Mouse (Mus musculus): ENCODE data around the gene Kcna1. TPM values are rescaled to one million over a fixed set of nuclear protein-coding genes. Genes with fewer than 3 reads are reported as not detected.

The Kcna1 gene
- polyA plus RNA-seq (2014; fragmentation: Nextera tagmentation; extraction: Ambion mirVana): 2.5 and 2.8 TPM in 2 replicates

DNA sequence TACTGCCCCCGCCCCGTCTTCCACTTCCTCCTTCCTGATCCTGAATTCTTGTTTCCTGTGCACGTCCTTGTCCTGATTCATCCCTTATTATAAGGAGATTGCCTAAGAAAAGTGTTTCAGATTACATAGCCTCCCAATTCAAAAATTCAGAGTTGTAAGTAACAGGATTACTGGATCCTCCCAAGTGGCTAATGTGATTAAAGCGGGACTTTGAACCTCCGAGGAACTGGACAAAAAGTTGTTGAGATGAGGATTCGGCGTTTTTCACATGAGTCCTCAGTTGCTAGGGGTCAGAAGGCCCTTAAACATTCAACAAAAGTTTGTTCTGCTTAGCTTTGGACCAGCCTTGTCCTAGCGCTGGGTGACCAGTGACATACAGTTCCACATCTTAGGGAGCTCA, at the start of gene Kcna1:
Kcna1 (minus strand) TSS at position 4 of the 400 bp plus-strand sequence.
- peak within 1 kb of the TSS; percentile 57 for H3K4me3 ChIP-seq (ENCODE audit: low read depth, low read length)
- H3K4me2 ChIP-seq (ENCODE audit: low read length): peak within 1 kb of the TSS; percentile 99
- peak within 1 kb of the TSS; percentile 17; the same call in 1 of the 2 replicates for H3K27ac ChIP-seq (ENCODE audit: low read depth, low read length)
- DNase-seq (ENCODE audit: low spot score): no peak
- ATAC-seq: no peak
- peaks cover 4% of the 10 kb centered on the region; the same call in 1 of the 2 replicates for H3K4me1 ChIP-seq (ENCODE audit: control insufficient read depth, insufficient read depth, low read length)
- no peaks in the 10 kb centered on the region for H3K9me3 ChIP-seq (replicated peaks; ENCODE audit: control insufficient read depth, low read length)
- WGBS: 8% methylated on average over 8 of the region's 8 CpGs
- H3K36me3 ChIP-seq (ENCODE audit: control insufficient read depth, insufficient read depth, low read length): no peaks in the 10 kb centered on the region
- peaks cover 31% of the 10 kb centered on the region for H3K27me3 ChIP-seq (replicated peaks; ENCODE audit: control insufficient read depth, insufficient read depth, low read length)
- peak within 1 kb of the TSS; percentile 61 for H3K9ac ChIP-seq (ENCODE audit: low read length)

- WGBS: 72% methylated on average over 4 of the region's 4 CpGs
- Histone ChIP-seq H3K27ac (ENCODE audit: low read depth, low read length) (no peak overlapping the region), H3K36me3 (ENCODE audit: control insufficient read depth, insufficient read depth, low read length) (no peaks in the 10 kb centered on the region), H3K4me3 (ENCODE audit: low read depth, low read length) (no peak overlapping the region), H3K27me3 (replicated peaks; ENCODE audit: control insufficient read depth, insufficient read depth, low read length) (no peaks in the 10 kb centered on the region), H3K4me2 (ENCODE audit: low read length) (no peak overlapping the region), H3K4me1 (ENCODE audit: control insufficient read depth, insufficient read depth, low read length) (no peaks in the 10 kb centered on the region), H3K9ac (ENCODE audit: low read length) (no peak overlapping the region), H3K9me3 (replicated peaks; ENCODE audit: control insufficient read depth, low read length) (no peaks in the 10 kb centered on the region)
- DNase-seq (ENCODE audit: low spot score): no peak
- no peak for ATAC-seq
Observed at GRCm38 (mm10) chr6:126687120-126687519, 40.9 kb upstream of the Kcna1 start.

GRCm38 (mm10) chr6:126685135-126685534, 39.0 kb upstream of the Kcna1 start:
- Histone ChIP-seq H3K4me1 (ENCODE audit: control insufficient read depth, insufficient read depth, low read length) (no peaks in the 10 kb centered on the region), H3K4me3 (ENCODE audit: low read depth, low read length) (no peak overlapping the region), H3K27ac (ENCODE audit: low read depth, low read length) (no peak overlapping the region), H3K36me3 (ENCODE audit: control insufficient read depth, insufficient read depth, low read length) (no peaks in the 10 kb centered on the region), H3K27me3 (replicated peaks; ENCODE audit: control insufficient read depth, insufficient read depth, low read length) (no peaks in the 10 kb centered on the region), H3K4me2 (ENCODE audit: low read length) (no peak overlapping the region), H3K9me3 (replicated peaks; ENCODE audit: control insufficient read depth, low read length) (no peaks in the 10 kb centered on the region), H3K9ac (ENCODE audit: low read length) (no peak overlapping the region)
- WGBS: 83% methylated on average over 3 of the region's 3 CpGs
- no peak for DNase-seq (ENCODE audit: low spot score)
- no peak for ATAC-seq

GRCm38 (mm10) chr6:126678961-126679360, 32.8 kb upstream of the Kcna1 start:
- no peaks in the 10 kb centered on the region for H3K36me3 ChIP-seq (ENCODE audit: control insufficient read depth, insufficient read depth, low read length)
- H3K4me3 ChIP-seq (ENCODE audit: low read depth, low read length): no peak overlapping the region
- H3K4me2 ChIP-seq (ENCODE audit: low read length): no peak overlapping the region
- H3K27ac ChIP-seq (ENCODE audit: low read depth, low read length): no peak overlapping the region
- H3K27me3 ChIP-seq (replicated peaks; ENCODE audit: control insufficient read depth, insufficient read depth, low read length): no peaks in the 10 kb centered on the region
- ATAC-seq (no peak), DNase-seq (ENCODE audit: low spot score) (no peak)
- WGBS: 67% methylated on average over 7 of the region's 7 CpGs
- H3K4me1 ChIP-seq (ENCODE audit: control insufficient read depth, insufficient read depth, low read length): no peaks in the 10 kb centered on the region
- no peak overlapping the region for H3K9ac ChIP-seq (ENCODE audit: low read length)
- no peaks in the 10 kb centered on the region for H3K9me3 ChIP-seq (replicated peaks; ENCODE audit: control insufficient read depth, low read length)

DNA sequence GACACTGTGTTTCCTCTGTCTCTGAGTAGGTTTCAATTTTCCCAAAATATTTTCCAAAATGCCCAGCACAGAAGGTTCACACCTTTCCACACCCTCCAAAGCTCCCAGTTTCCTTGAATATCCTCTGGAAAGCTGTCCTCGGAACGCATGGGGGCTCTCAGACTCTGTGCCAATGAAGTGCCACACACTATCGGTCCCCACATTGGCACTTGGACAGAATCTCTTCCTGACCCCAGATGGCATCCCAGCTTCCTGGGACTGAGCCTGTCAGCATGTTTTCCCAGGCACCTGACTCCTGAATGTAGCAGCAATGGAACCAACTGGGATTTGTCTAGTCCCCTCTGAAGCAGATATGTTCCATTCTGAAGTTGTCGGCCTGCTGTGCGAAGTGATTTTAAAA, 20.8 kb upstream of the Kcna1 start:
- Histone ChIP-seq H3K9ac (ENCODE audit: low read length) (no peak overlapping the region), H3K4me2 (ENCODE audit: low read length) (no peak overlapping the region), H3K27me3 (replicated peaks; ENCODE audit: control insufficient read depth, insufficient read depth, low read length) (no peaks in the 10 kb centered on the region), H3K4me3 (ENCODE audit: low read depth, low read length) (no peak overlapping the region), H3K9me3 (replicated peaks; ENCODE audit: control insufficient read depth, low read length) (no peaks in the 10 kb centered on the region), H3K36me3 (ENCODE audit: control insufficient read depth, insufficient read depth, low read length) (no peaks in the 10 kb centered on the region), H3K27ac (ENCODE audit: low read depth, low read length) (no peak overlapping the region), H3K4me1 (ENCODE audit: control insufficient read depth, insufficient read depth, low read length) (no peaks in the 10 kb centered on the region)
- WGBS: 83% methylated on average over 5 of the region's 5 CpGs
- ATAC-seq: no peak
- peak; percentile 6 for DNase-seq (ENCODE audit: low spot score)

DNA sequence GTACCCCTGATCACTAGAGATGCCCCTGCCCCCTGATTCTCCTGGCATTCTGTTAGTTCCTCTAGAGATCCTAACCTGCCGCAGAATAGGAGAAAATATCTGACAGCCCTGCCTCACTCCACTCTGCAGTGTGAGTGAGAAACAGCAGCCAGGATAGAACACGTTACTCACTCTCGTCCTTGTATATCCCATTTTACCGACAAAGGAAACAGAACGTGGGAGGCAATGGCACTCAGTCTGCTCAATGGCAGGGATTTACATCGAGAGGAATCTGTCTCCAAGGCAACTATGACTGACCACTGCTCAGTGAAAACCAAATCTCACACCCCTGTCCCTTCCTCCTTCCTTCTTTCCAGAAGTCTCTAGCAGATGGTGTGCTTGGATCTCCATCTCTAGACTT, 19.9 kb upstream of the Kcna1 start:
- no peaks in the 10 kb centered on the region for H3K9me3 ChIP-seq (replicated peaks; ENCODE audit: control insufficient read depth, low read length)
- H3K4me3 ChIP-seq (ENCODE audit: low read depth, low read length): no peak overlapping the region
- no peak overlapping the region for H3K27ac ChIP-seq (ENCODE audit: low read depth, low read length)
- WGBS: 41% methylated on average over 6 of the region's 6 CpGs
- H3K36me3 ChIP-seq (ENCODE audit: control insufficient read depth, insufficient read depth, low read length): no peaks in the 10 kb centered on the region
- H3K4me1 ChIP-seq (ENCODE audit: control insufficient read depth, insufficient read depth, low read length): no peaks in the 10 kb centered on the region
- no peak overlapping the region for H3K4me2 ChIP-seq (ENCODE audit: low read length)
- no peaks in the 10 kb centered on the region for H3K27me3 ChIP-seq (replicated peaks; ENCODE audit: control insufficient read depth, insufficient read depth, low read length)
- ATAC-seq (no peak), DNase-seq (ENCODE audit: low spot score) (no peak)
- H3K9ac ChIP-seq (ENCODE audit: low read length): no peak overlapping the region

DNA sequence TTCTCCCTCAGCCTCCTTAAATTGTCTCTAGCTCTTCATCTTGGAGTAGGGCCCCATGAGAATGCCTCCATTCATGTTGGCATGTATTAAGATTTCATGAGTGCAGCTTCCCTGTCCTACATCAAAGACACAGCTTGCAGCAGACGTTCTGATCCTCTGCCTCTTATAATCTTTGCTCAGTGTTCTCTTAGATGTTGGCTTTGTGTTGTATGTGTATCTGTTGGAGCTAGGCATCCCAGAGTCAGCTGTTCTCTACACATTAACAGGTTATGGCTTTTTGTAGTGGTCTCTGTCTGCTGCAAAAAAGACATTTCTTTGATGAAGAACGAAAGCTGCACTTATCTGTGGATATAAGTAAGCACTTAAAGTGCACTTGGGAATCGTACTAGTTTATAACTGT, 18.4 kb upstream of the Kcna1 start:
- Histone ChIP-seq H3K4me3 (ENCODE audit: low read depth, low read length) (no peak overlapping the region), H3K4me2 (ENCODE audit: low read length) (no peak overlapping the region), H3K36me3 (ENCODE audit: control insufficient read depth, insufficient read depth, low read length) (no peaks in the 10 kb centered on the region), H3K9me3 (replicated peaks; ENCODE audit: control insufficient read depth, low read length) (no peaks in the 10 kb centered on the region), H3K27me3 (replicated peaks; ENCODE audit: control insufficient read depth, insufficient read depth, low read length) (no peaks in the 10 kb centered on the region), H3K4me1 (ENCODE audit: control insufficient read depth, insufficient read depth, low read length) (no peaks in the 10 kb centered on the region), H3K27ac (ENCODE audit: low read depth, low read length) (no peak overlapping the region), H3K9ac (ENCODE audit: low read length) (no peak overlapping the region)
- DNase-seq (ENCODE audit: low spot score): peak; percentile 10
- 83% methylated on average over 3 of the region's 3 CpGs for WGBS
- no peak for ATAC-seq

DNA sequence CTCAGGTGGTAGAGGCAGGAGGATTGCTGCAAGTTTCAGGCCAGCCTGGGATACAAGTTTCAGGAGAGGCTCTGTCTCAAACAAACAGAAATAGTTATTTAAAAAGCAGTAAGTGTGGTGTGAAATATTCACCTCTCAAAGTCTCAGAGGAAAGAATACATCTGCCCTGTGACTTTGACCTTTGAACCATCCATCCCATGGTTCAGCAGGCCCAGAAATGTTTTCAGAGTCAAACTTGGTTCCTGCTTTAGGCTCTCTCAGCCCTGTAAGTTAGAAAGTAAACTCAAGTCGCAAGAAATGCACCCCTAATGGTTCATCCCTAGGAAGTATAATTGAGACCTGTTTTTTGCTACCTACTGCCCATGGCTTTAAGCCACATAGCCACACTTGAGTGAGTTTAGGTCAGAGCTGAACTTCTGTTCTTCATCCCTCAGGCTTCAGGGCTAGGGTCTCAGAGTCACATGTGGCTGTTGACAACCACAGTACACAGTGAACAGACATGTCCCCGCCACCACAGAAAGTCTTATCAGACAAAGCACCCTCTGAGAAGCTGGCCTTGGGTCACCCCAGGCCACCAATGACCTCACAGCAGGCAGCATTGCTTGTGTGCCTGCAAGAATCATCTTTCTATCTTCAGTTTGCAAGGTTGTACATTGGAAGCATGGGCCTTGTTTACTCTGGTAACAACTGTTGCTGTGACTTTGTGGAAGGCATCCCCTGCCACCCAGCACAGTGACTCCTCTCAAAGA, 11.6 kb upstream of the Kcna1 start:
- no peak overlapping the region for H3K4me2 ChIP-seq (ENCODE audit: low read length)
- H3K36me3 ChIP-seq (ENCODE audit: control insufficient read depth, insufficient read depth, low read length): no peaks in the 10 kb centered on the region
- no peak for ATAC-seq
- 82% methylated on average over 2 of the region's 2 CpGs for WGBS
- no peak overlapping the region for H3K9ac ChIP-seq (ENCODE audit: low read length)
- H3K4me1 ChIP-seq (ENCODE audit: control insufficient read depth, insufficient read depth, low read length): no peaks in the 10 kb centered on the region
- no peaks in the 10 kb centered on the region for H3K9me3 ChIP-seq (replicated peaks; ENCODE audit: control insufficient read depth, low read length)
- H3K27me3 ChIP-seq (replicated peaks; ENCODE audit: control insufficient read depth, insufficient read depth, low read length): no peaks in the 10 kb centered on the region
- no peak for DNase-seq (ENCODE audit: low spot score)
- H3K27ac ChIP-seq (ENCODE audit: low read depth, low read length): no peak overlapping the region
- H3K4me3 ChIP-seq (ENCODE audit: low read depth, low read length): no peak overlapping the region

DNA sequence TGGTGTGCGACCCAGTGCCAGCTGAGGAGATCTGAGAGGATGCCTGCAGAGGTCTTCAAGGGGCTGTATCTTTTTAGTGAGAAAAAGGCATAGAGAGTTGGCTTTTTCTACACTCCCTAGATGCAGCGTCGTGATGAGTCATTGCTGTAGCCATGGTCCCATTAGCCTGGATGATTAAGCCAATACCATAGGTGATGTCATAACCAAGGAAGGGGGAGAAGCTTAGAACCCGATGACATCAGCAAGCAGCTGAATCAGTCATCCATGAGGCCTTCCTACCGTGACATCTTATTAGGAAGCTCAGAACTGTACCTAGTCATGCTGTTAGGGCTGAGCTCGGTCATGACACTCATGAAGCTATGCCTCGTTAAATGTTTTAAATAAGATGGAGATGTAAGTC, 7.4 kb upstream of the Kcna1 start:
- H3K9me3 ChIP-seq (replicated peaks; ENCODE audit: control insufficient read depth, low read length): no peaks in the 10 kb centered on the region
- ATAC-seq: no peak
- no peaks in the 10 kb centered on the region for H3K4me1 ChIP-seq (ENCODE audit: control insufficient read depth, insufficient read depth, low read length)
- DNase-seq (ENCODE audit: low spot score): no peak
- H3K27ac ChIP-seq (ENCODE audit: low read depth, low read length): no peak overlapping the region
- 80% methylated on average over 7 of the region's 7 CpGs for WGBS
- no peaks in the 10 kb centered on the region for H3K36me3 ChIP-seq (ENCODE audit: control insufficient read depth, insufficient read depth, low read length)
- H3K27me3 ChIP-seq (replicated peaks; ENCODE audit: control insufficient read depth, insufficient read depth, low read length): no peaks in the 10 kb centered on the region
- H3K4me2 ChIP-seq (ENCODE audit: low read length): no peak overlapping the region
- H3K4me3 ChIP-seq (ENCODE audit: low read depth, low read length): no peak overlapping the region
- no peak overlapping the region for H3K9ac ChIP-seq (ENCODE audit: low read length)
